Mouse (Mus musculus) cerebellum, adult 9-11 months (tissue): ENCODE results near the gene Zmynd19.
"Not testable (repeated sequence)": the region's sequence is repeated elsewhere in the genome, so short reads cannot be mapped to it uniquely, and the experiment has no call there.

ENCODE experiments used
- DNase-seq: peaks from one replicate; pipeline ENCODE4 v3.0.0; 2022

Gene Zmynd19

GRCm38 (mm10) chr2:24944304-24944703 lies 5.3 kb upstream of the Zmynd19 start:
- DNase-seq: not testable (repeated sequence)

- no peak for DNase-seq
Measured at GRCm38 (mm10) chr2:24950189-24950535, 570 bp downstream of the Zmynd19 start.

GRCm38 (mm10) chr2:24952537-24953055 lies 3.0 kb downstream of the Zmynd19 start:
- DNase-seq: no peak

GRCm38 (mm10) chr2:24960910-24961309 lies 11.3 kb downstream of the Zmynd19 start:
- DNase-seq: no peak

- peak; percentile 88 for DNase-seq
Measured at GRCm38 (mm10) chr2:24962304-24963000, 12.9 kb downstream of the Zmynd19 start, which contains the start of gene Dph7. Dph7 (plus strand) TSS chr2:24962400.

GRCm38 (mm10) chr2:24970386-24970785 lies 20.8 kb downstream of the Zmynd19 start:
- no peak for DNase-seq

- DNase-seq: not testable (repeated sequence)
Measured at GRCm38 (mm10) chr2:24974452-24974851, 24.9 kb downstream of the Zmynd19 start.

GRCm38 (mm10) chr2:24974906-24975703 lies 25.5 kb downstream of the Zmynd19 start, which contains the start of gene Mrpl41:
Mrpl41 (minus strand) TSS chr2:24975098.
- peak; percentile 98 for DNase-seq

- DNase-seq: peak; percentile 72
Measured at GRCm38 (mm10) chr2:24975704-24976297, 26.2 kb downstream of the Zmynd19 start, which contains the start of gene Pnpla7. Pnpla7 (plus strand) TSS chr2:24976033.

GRCm38 (mm10) chr2:24976960-24977359 lies 27.4 kb downstream of the Zmynd19 start:
- DNase-seq: no peak

- DNase-seq: no peak
Measured at GRCm38 (mm10) chr2:24987762-24988161, 38.2 kb downstream of the Zmynd19 start.

- no peak for DNase-seq
Measured at GRCm38 (mm10) chr2:24995332-24995731, 45.7 kb downstream of the Zmynd19 start.

GRCm38 (mm10) chr2:24996471-24996870 lies 46.9 kb downstream of the Zmynd19 start:
- DNase-seq: no peak

GRCm38 (mm10) chr2:25000544-25001235 lies 51.1 kb downstream of the Zmynd19 start:
- no peak for DNase-seq

GRCm38 (mm10) chr2:25003946-25004786 lies 54.6 kb downstream of the Zmynd19 start:
- no peak for DNase-seq

- no peak for DNase-seq
Measured at GRCm38 (mm10) chr2:25006767-25007166, 57.2 kb downstream of the Zmynd19 start.

GRCm38 (mm10) chr2:25008250-25008649 lies 58.7 kb downstream of the Zmynd19 start:
- DNase-seq: no peak
